Comparison of ENCODE assay signal across 19 mouse cellular contexts in genomic region chr13:45651652-45652241, GRCm38 (mm10).
"Had no signal": no experiment of that assay in that cellular context is flagged by ENCODE, and none has a peak within 500 bp of the region (broad histone marks: within the 10 kb centered on the region; RNA-seq: fewer than 3 reads in every experiment).

No protein-coding gene starts in this region.

- H3K9ac ChIP-seq: limb, embryonic 12.5 days; limb, embryonic 15.5 days; liver, embryonic 14.5 days; liver, postnatal 0 days; lung, embryonic 14.5 days; midbrain, embryonic 13.5 days had no signal

- H3K9me3 ChIP-seq: limb, embryonic 15.5 days; midbrain, embryonic 13.5 days had no signal

- DNase-seq: kidney, adult 18-20 months; kidney, adult 9 months; kidney, postnatal 14 days; kidney, postnatal 4 days; layer of hippocampus, adult 9-11 months; layer of hippocampus, postnatal 36 days; left cerebral cortex, postnatal 4 days; liver, postnatal 0 days; lung, embryonic 14.5 days; right cerebral cortex, postnatal 25 days; thymus, adult 18-20 months; thymus, postnatal 36 days had no signal

- H3K27ac ChIP-seq: limb, embryonic 12.5 days; limb, embryonic 15.5 days; liver, embryonic 14.5 days; macrophage; midbrain, embryonic 13.5 days had no signal

- H3K27me3 ChIP-seq: limb, embryonic 12.5 days; limb, embryonic 15.5 days; midbrain, embryonic 13.5 days had no signal

- ATAC-seq: liver, postnatal 0 days; lung, postnatal 0 days; midbrain, embryonic 13.5 days had no signal

- H3K4me3 ChIP-seq: limb, embryonic 12.5 days; limb, embryonic 15.5 days; midbrain, embryonic 13.5 days had no signal

- H3K4me2 ChIP-seq: limb, embryonic 12.5 days; limb, embryonic 15.5 days; liver, embryonic 11.5 days; lung, embryonic 14.5 days; midbrain, embryonic 13.5 days had no signal

- H3K36me3 ChIP-seq: limb, embryonic 12.5 days; limb, embryonic 15.5 days; midbrain, embryonic 13.5 days had no signal

- H3K4me1 ChIP-seq: limb, embryonic 12.5 days; limb, embryonic 15.5 days; midbrain, embryonic 13.5 days had no signal
